Mouse (Mus musculus): ENCODE measurements at regions not wholly inside any gene's neighbourhood (a gene's known extent, or its start where the extent isn't known, plus 50 kb on each side); places are given as distances from the start of the nearest gene placed in this dataset.
A peak's percentile ranks its signal among the peaks of the same experiment; 100 is the strongest.

- DNase-seq (ENCODE audit: low spot score in 2 of 2) = peak in 1 of 2 experiments; percentile 30
Measured at GRCm38 (mm10) chr12:44674541-44674940, 345.9 kb downstream of the Nrcam start.

GRCm38 (mm10) chr12:44675003-44675402 lies 346.3 kb downstream of the Nrcam start:
- peak; percentile 0 to 3 for DNase-seq (ENCODE audit: low spot score in 2 of 2)

All from layer of hippocampus, adult 18-20 months (tissue).